Mouse (Mus musculus) neural tube, embryonic 11.5 days (tissue): ENCODE measurements around the gene 4430402I18Rik. TPM values are rescaled to one million over a fixed set of nuclear protein-coding genes. Genes with fewer than 3 reads are reported as not detected.

Experiments used
- ATAC-seq: fragments of 200-750 bp; cut with Nextera tagmentation; 2 replicates; pipeline ENCODE4 v1.8.0; 2017; ENCODE audit warnings: moderate number of reproducible peaks, mild to moderate bottlenecking, moderate TSS enrichment, moderate library complexity; ENCODE audit not compliant: insufficient read depth, low FRiP score, low TSS enrichment
- DNase-seq: peaks from one replicate; pipeline ENCODE4 v3.0.0-alpha.2; 2015; ENCODE audit warnings: low spot score
- H3K27ac ChIP-seq: fragments of 300-500 bp; sonication (generic); 2 replicates; pipeline ENCODE4 v1.5.1; 2014; ENCODE audit warnings: low read depth, mild to moderate bottlenecking, low read length
- H3K27me3 ChIP-seq: fragments of 300-500 bp; sonication (generic); 2 replicates; pipeline ENCODE4 v1.6.1; 2014; ENCODE audit warnings: mild to moderate bottlenecking, low read length, mixed read lengths; ENCODE audit not compliant: control insufficient read depth, insufficient read depth
- H3K36me3 ChIP-seq: fragments of 300-500 bp; sonication (generic); 2 replicates; pipeline ENCODE4 v1.6.1; 2014; ENCODE audit warnings: mild to moderate bottlenecking, low read length, moderate library complexity, mixed read lengths; ENCODE audit not compliant: control insufficient read depth, insufficient read depth
- H3K4me1 ChIP-seq: fragments of 300-500 bp; sonication (generic); 2 replicates; pipeline ENCODE4 v1.6.1; 2014; ENCODE audit warnings: low read length, mixed read lengths; ENCODE audit not compliant: control insufficient read depth, insufficient read depth
- H3K4me2 ChIP-seq: fragments of 300-500 bp; sonication (generic); 2 replicates; pipeline ENCODE4 v1.6.1; 2014; ENCODE audit warnings: low read depth, mild to moderate bottlenecking, moderate library complexity
- H3K4me3 ChIP-seq: fragments of 300-500 bp; sonication (generic); 2 replicates; pipeline ENCODE4 v1.5.1; 2014; ENCODE audit warnings: low read depth, low read length
- H3K9ac ChIP-seq: fragments of 300-500 bp; sonication (generic); 2 replicates; pipeline ENCODE4 v1.6.1; 2014; ENCODE audit warnings: mild to moderate bottlenecking, low read length
- H3K9me3 ChIP-seq: fragments of 300-500 bp; sonication (generic); 2 replicates; pipeline ENCODE4 v1.6.1; 2016; ENCODE audit warnings: low read length; ENCODE audit not compliant: control insufficient read depth
- WGBS: fragments of 180-500 bp; shearing (Covaris S2); extraction: QIAGEN DNeasy Blood & Tissue Kit; methylation state at CpG from one replicate; pipeline ENCODE4 v1.1.7; 2014; 5-methylcytosine and 5-hydroxymethylcytosine counted together
- polyA plus RNA-seq: library from polyadenylated mRNA; unstranded; fragments of >200 nt; fragmentation: Nextera tagmentation; extraction: Ambion mirVana; gene quantifications from 2 replicates; pipeline ENCODE4 v1.2.1, GENCODE M21; 2014

The 4430402I18Rik gene
- polyA plus RNA-seq, 1 experiment from 2014 or later: 0.60 TPM

- Histone ChIP-seq H3K36me3 (no peaks in the 10 kb centered on the region), H3K4me1 (no peaks in the 10 kb centered on the region), H3K4me2 (no peak overlapping the region), H3K9me3 (no peaks in the 10 kb centered on the region), H3K4me3 (no peak overlapping the region), H3K27ac (no peak overlapping the region), H3K27me3 (no peaks in the 10 kb centered on the region), H3K9ac (no peak overlapping the region)
- ATAC-seq: no peak
- no peak for DNase-seq
- WGBS: 83% methylated on average over 5 of the region's 5 CpGs
These were observed 16.3 kb downstream of the 4430402I18Rik start for GRCm38 (mm10) chr19:28951251-28951650.

DNA sequence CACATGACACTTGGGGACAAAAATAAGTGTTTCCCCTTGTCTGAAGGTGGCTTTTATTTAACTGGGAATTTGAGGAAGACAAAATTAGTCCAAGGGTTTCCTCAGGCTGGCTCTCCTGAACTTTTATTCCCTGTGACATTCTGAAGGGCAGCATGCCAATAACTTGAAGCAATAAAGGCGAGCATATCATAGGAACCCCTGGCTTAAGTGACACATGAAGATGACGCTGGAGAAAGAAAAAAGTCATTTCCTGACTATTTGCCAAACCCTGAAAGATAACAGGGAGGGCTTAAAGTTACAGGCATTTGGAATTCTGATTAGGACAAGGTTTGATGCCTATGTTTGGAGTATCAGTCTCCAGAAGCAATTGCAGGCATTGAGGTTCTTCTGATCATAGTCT, 20.3 kb downstream of the 4430402I18Rik start:
- no peaks in the 10 kb centered on the region for H3K36me3 ChIP-seq
- no peak overlapping the region for H3K4me2 ChIP-seq
- H3K27ac ChIP-seq: no peak overlapping the region
- no peak for ATAC-seq
- no peaks in the 10 kb centered on the region for H3K4me1 ChIP-seq
- 82% methylated on average over 2 of the region's 2 CpGs for WGBS
- H3K9ac ChIP-seq: no peak overlapping the region
- H3K4me3 ChIP-seq: no peak overlapping the region
- no peaks in the 10 kb centered on the region for H3K27me3 ChIP-seq
- H3K9me3 ChIP-seq: no peaks in the 10 kb centered on the region
- no peak for DNase-seq

DNA sequence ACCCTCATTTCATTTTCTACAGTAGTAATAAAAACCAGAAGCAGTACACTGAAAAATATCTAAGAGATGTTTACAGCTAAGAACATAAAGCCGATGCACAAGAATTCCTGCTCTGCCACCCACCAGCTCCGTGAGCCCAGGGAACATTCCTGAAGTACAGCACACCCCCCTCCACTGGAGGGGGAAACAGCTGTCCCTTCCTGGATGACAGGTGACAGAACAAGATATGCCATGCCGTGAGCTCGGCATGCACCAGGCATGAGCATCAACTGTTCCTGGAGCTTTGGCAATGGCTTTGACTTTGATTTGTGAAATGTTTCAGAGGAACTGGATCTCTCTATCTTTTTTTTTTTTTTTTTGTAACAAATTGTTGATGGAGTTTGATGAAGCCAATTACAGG, 20.8 kb downstream of the 4430402I18Rik start:
- no peak for ATAC-seq
- H3K4me1 ChIP-seq: no peaks in the 10 kb centered on the region
- no peaks in the 10 kb centered on the region for H3K36me3 ChIP-seq

DNA sequence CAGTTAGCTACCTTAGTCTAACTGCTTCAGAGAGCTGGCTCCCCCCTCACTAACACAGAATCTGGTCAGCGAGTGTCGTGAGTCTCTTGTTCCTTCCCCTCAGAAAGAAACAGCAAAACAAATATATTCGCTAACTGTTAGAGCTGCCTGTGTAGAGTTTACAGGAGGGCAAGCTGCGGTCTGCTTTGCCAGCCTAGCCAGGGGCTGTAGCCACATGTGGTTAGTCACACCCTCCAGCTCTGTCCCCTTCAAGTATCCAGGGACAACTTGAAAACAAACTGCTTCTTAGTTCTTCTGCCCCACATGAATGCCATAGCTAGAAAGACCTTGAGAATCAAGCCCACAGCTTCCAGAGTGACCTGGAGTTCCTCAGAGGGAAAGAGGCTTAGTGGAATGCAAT, 26.3 kb downstream of the 4430402I18Rik start:
- Histone ChIP-seq H3K9me3 (no peaks in the 10 kb centered on the region), H3K36me3 (no peaks in the 10 kb centered on the region), H3K27ac (no peak overlapping the region), H3K4me2 (no peak overlapping the region), H3K9ac (no peak overlapping the region), H3K4me3 (no peak overlapping the region), H3K27me3 (no peaks in the 10 kb centered on the region), H3K4me1 (no peaks in the 10 kb centered on the region)
- WGBS: 77% methylated on average over 4 of the region's 4 CpGs
- ATAC-seq (no peak), DNase-seq (no peak)

More for the DNA sequence above, 20.8 kb downstream of the 4430402I18Rik start:
- Histone ChIP-seq H3K27me3 (no peaks in the 10 kb centered on the region), H3K27ac (no peak overlapping the region), H3K9me3 (no peaks in the 10 kb centered on the region), H3K4me2 (no peak overlapping the region), H3K9ac (no peak overlapping the region), H3K4me3 (no peak overlapping the region)
- DNase-seq: no peak
- WGBS: 63% methylated on average over 4 of the region's 4 CpGs

DNA sequence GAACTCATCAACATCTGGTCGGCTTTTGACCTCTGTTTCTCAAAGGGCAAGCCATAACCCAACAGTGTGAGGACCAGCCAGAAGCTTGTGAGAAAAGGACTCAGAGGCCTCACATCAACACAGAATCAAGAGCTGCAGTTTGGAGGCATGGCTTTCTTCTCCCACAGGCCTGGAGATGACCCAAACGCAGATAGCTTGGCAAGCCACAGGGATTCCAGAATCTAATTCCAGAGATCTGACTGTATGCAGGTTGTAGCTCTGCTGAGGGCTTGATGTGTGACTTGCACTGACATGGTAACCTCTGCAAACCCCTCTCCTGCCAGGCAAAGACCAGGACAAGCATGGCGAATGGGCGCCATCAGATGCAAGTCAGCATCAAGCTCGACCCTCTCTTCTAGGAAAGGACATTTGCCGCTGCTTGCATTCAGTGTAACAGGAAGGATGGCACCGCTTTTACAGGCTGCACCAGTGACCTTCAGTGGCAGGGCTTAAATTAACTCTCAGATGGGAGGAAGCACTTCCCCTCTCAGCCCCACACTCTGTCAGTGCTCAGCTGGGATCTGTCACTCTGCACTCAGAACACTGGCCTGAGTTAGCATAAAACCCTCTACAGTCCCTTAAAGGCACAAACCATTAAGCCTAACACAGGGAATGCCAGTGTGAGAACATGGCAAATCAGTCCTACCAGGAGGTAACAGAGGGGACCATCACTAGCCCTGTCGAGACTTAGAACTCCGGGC, 27.3 kb downstream of the 4430402I18Rik start:
- DNase-seq (no peak), ATAC-seq (no peak)
- Histone ChIP-seq H3K9me3 (no peaks in the 10 kb centered on the region), H3K4me3 (no peak overlapping the region), H3K4me2 (no peak overlapping the region), H3K36me3 (no peaks in the 10 kb centered on the region), H3K9ac (no peak overlapping the region), H3K27ac (no peak overlapping the region), H3K27me3 (no peaks in the 10 kb centered on the region), H3K4me1 (no peaks in the 10 kb centered on the region)
- 76% methylated on average over 9 of the region's 9 CpGs for WGBS

DNA sequence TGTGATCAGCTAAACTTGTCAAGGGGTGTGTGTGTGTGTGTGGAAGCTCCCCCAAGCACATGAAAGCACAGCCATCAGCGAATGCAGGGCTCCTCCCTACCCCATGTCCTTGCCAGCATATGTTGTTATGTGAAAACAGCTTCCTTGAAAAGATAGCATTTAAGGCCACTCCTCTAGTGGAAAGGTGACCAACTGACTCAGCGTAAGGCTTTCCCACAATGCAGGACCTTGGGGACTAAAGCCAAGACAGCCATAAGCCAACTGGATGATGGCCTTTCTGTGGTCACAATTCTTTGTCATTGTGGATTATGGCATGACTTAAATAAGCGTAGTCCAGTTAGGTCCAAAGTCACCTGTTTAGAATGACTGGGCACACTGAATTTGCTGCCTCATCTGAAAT, 32.7 kb downstream of the 4430402I18Rik start:
- Histone ChIP-seq H3K27ac (no peak overlapping the region), H3K9ac (no peak overlapping the region), H3K4me3 (no peak overlapping the region), H3K4me2 (no peak overlapping the region), H3K9me3 (no peaks in the 10 kb centered on the region), H3K27me3 (no peaks in the 10 kb centered on the region), H3K4me1 (no peaks in the 10 kb centered on the region), H3K36me3 (no peaks in the 10 kb centered on the region)
- WGBS: 89% methylated on average over 3 of the region's 3 CpGs
- ATAC-seq (no peak), DNase-seq (no peak)

DNA sequence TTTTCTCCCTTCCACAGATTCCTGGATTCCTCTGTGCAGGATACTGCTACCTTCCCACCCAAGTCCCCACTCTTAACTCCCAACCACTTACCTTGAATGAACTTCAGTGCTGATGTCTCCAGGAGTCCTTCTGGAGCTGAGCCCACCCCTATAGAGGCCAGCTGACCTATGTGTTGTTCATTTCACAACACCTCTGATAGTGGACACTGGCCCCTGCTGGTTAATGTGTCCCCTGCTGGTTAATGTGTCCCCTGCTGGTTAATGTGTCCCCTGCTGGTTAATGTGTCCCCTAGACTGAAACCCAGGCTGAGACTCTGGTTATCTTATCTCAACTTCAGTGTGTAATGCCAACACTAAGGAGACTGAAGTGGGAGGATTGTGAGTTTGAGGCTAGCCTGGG, 38.6 kb downstream of the 4430402I18Rik start:
- Histone ChIP-seq H3K4me2 (no peak overlapping the region), H3K4me1 (no peaks in the 10 kb centered on the region), H3K4me3 (no peak overlapping the region), H3K9me3 (no peaks in the 10 kb centered on the region), H3K36me3 (no peaks in the 10 kb centered on the region), H3K27me3 (no peaks in the 10 kb centered on the region), H3K27ac (no peak overlapping the region), H3K9ac (no peak overlapping the region)
- ATAC-seq (no peak), DNase-seq (no peak)

- Histone ChIP-seq H3K9ac (no peak overlapping the region), H3K4me2 (no peak overlapping the region), H3K4me3 (no peak overlapping the region), H3K9me3 (no peaks in the 10 kb centered on the region), H3K27me3 (no peaks in the 10 kb centered on the region), H3K4me1 (no peaks in the 10 kb centered on the region), H3K27ac (no peak overlapping the region), H3K36me3 (no peaks in the 10 kb centered on the region)
- WGBS: 79% methylated on average over 4 of the region's 4 CpGs
- DNase-seq (no peak), ATAC-seq (no peak)
These were observed 40.2 kb downstream of the 4430402I18Rik start for GRCm38 (mm10) chr19:28927396-28927795.

GRCm38 (mm10) chr19:28926366-28926765, 41.2 kb downstream of the 4430402I18Rik start:
- H3K4me2 ChIP-seq: no peak overlapping the region
- no peaks in the 10 kb centered on the region for H3K4me1 ChIP-seq
- no peaks in the 10 kb centered on the region for H3K36me3 ChIP-seq
- H3K9ac ChIP-seq: no peak overlapping the region
- no peaks in the 10 kb centered on the region for H3K27me3 ChIP-seq
- no peak overlapping the region for H3K4me3 ChIP-seq
- no peaks in the 10 kb centered on the region for H3K9me3 ChIP-seq
- ATAC-seq (no peak), DNase-seq (no peak)
- WGBS: 90% methylated on average over 5 of the region's 5 CpGs
- no peak overlapping the region for H3K27ac ChIP-seq
